Mouse (Mus musculus) limb, embryonic 12.5 days (tissue): ENCODE data around the gene Trib2. TPM values are rescaled to one million over a fixed set of nuclear protein-coding genes. Genes with fewer than 3 reads are reported as not detected.

Experiments used
- ATAC-seq: fragments of 200-750 bp; cut with Nextera tagmentation; 2 replicates; pipeline ENCODE4 v1.8.0; 2017; ENCODE audit warnings: low read depth, moderate TSS enrichment; ENCODE audit not compliant: insufficient number of reproducible peaks, insufficient read depth, low FRiP score, low TSS enrichment
- H3K27ac ChIP-seq: fragments of 300-500 bp; sonication (generic); 2 replicates; pipeline ENCODE4 v1.5.1; 2016; ENCODE audit warnings: mild to moderate bottlenecking, moderate library complexity
- H3K27me3 ChIP-seq: fragments of 300-500 bp; sonication (generic); 2 replicates; pipeline ENCODE4 v1.6.1; 2016; ENCODE audit warnings: mild to moderate bottlenecking, moderate library complexity
- H3K36me3 ChIP-seq: fragments of 300-500 bp; sonication (generic); 2 replicates; pipeline ENCODE4 v1.6.1; 2016; ENCODE audit warnings: mild to moderate bottlenecking, moderate library complexity
- H3K4me1 ChIP-seq: fragments of 300-500 bp; sonication (generic); replicated peaks from 2 replicates; pipeline ENCODE4 v1.6.1; 2016
- H3K4me2 ChIP-seq: fragments of 300-500 bp; sonication (generic); 2 replicates; pipeline ENCODE4 v1.6.1; 2016; ENCODE audit warnings: mild to moderate bottlenecking, moderate library complexity
- H3K4me3 ChIP-seq: fragments of 300-500 bp; sonication (generic); replicated peaks from 2 replicates; pipeline ENCODE4 v1.5.1; 2016; ENCODE audit warnings: mild to moderate bottlenecking
- H3K9ac ChIP-seq: fragments of 300-500 bp; sonication (generic); replicated peaks from 2 replicates; pipeline ENCODE4 v1.6.1; 2016; ENCODE audit warnings: mild to moderate bottlenecking, moderate library complexity
- H3K9me3 ChIP-seq: fragments of 300-500 bp; sonication (generic); 2 replicates; pipeline ENCODE4 v1.6.1; 2016; ENCODE audit warnings: mild to moderate bottlenecking, moderate library complexity
- WGBS: fragments of 180-500 bp; shearing (Covaris S2); methylation state at CpG from one replicate; pipeline ENCODE4 v1.1.7; 2016; 5-methylcytosine and 5-hydroxymethylcytosine counted together
- polyA plus RNA-seq: library from polyadenylated mRNA; unstranded; fragments of >200 nt; fragmentation: Nextera tagmentation; extraction: Ambion mirVana; gene quantifications from 2 replicates; pipeline ENCODE4 v1.2.1, GENCODE M21; 2016

Trib2 gene
- polyA plus RNA-seq, 1 experiment from 2014 or later = 69.1 TPM

DNA sequence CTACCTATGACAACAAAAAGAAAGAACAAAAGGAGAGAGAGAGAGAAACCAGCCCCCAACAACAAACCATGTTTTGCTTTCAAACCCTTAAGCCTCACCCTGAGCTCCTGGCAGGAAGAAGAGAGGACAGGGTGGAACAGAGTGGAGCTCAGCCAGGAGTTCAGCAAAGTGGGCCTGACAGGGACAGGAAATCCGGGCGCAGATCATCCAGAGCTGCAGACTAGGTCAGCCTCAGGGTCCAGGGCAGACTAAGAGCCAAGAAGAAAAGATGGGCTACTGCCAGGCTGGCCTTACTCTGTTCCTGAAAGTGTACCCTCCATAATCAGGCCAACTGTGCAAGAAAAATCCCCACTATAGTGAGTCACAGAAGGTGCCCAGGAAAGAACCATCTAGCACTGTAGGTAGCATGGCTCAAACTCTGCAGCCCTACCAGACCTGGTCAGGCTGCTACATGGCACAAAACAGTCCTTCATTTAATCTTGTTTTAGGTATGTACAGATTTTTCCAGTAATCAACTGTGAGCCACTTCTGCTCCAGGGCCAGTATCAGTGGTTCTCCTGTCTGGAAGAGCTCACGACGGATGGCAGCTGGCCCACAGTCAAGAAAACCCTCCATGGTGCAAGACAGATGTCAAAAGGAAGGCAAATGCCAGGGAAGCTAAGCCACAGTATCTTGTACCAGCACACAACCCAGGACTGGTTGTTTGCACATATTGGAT lies 16.4 kb downstream of the Trib2 start:
- no peak for ATAC-seq
- Histone ChIP-seq H3K27ac (no peak overlapping the region), H3K27me3 (no peaks in the 10 kb centered on the region), H3K9ac (no peak overlapping the region), H3K4me1 (peaks cover 5% of the 10 kb centered on the region; the same call in 1 of the 2 replicates), H3K4me3 (no peak overlapping the region), H3K36me3 (peaks cover 96% of the 10 kb centered on the region), H3K4me2 (no peak overlapping the region), H3K9me3 (no peaks in the 10 kb centered on the region)
- 91% methylated on average over 4 of the region's 4 CpGs for WGBS

DNA sequence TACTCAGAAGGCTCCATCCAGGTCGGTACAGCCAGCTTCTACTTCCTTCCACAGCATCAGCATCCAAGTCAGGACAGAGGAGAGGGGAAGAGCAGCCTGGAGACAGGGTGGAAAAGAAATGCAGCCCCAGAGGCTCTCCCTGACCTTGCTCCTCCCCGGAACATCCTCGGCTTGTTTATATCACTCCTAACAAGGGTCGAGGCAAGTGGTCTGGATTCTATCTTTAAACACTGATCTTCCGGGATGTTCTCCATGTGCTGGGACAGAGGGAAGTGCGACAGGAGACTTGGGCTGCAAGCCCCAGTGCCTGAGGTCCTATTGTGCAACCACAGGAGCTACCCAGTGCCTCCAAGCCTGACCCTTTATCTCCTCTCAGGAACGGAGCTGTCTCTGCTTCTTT lies 18.7 kb downstream of the Trib2 start:
- Histone ChIP-seq H3K27ac (no peak overlapping the region), H3K4me1 (peaks cover 5% of the 10 kb centered on the region; the same call in 1 of the 2 replicates), H3K27me3 (no peaks in the 10 kb centered on the region), H3K9me3 (no peaks in the 10 kb centered on the region), H3K4me3 (no peak overlapping the region), H3K36me3 (peaks cover 96% of the 10 kb centered on the region), H3K4me2 (no peak overlapping the region), H3K9ac (no peak overlapping the region)
- ATAC-seq = no peak
- WGBS = 49% methylated on average over 7 of the region's 7 CpGs

DNA sequence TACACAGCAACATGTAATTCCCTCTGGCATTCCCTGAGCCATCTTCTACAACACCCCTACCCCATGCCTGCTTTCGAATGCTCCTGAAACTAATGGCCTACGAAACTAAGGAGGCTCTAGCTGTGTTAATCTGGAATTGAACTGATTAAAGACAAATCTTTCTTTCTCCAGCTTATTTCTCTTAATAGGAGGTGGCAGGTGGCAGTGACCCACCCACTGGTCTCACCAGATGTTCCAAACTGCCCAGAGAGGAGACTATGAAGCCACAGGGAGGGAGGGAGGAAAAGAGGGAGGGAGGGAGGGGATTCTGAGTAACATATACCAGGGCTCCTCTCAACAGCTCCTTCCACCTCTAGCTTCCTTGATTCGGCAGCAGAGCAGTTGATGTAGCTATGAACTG lies 20.8 kb downstream of the Trib2 start:
- H3K27ac ChIP-seq = no peak overlapping the region
- H3K4me1 ChIP-seq = no peaks in the 10 kb centered on the region
- H3K4me2 ChIP-seq = no peak overlapping the region
- no peak for ATAC-seq
- no peaks in the 10 kb centered on the region for H3K27me3 ChIP-seq
- WGBS = 84% methylated on average over 3 of the region's 3 CpGs
- H3K9me3 ChIP-seq = no peaks in the 10 kb centered on the region
- peaks cover 95% of the 10 kb centered on the region for H3K36me3 ChIP-seq
- H3K9ac ChIP-seq = no peak overlapping the region
- no peak overlapping the region for H3K4me3 ChIP-seq

DNA sequence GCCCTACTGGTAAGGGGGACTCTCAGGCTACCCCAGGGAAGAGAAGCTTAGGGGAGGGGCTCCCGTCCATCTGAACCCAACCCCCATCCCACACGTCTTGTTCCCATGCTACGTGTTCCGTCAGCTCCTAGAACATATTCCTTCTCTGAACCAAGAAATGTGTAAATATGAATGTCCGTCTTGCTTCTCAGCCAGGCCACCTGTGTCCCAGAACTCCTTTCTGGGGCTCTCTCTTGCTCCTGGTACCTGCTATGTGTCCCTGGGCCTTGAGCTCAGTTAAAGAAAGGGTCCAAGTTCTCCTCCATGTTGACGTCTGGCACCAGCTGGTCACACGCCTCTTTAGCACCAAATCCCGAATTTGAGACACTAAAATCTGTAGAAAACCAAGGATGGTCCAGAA lies 23.4 kb downstream of the Trib2 start:
- Histone ChIP-seq H3K9ac (no peak overlapping the region), H3K4me2 (no peak overlapping the region), H3K27ac (no peak overlapping the region), H3K27me3 (no peaks in the 10 kb centered on the region), H3K36me3 (peaks cover 81% of the 10 kb centered on the region), H3K9me3 (no peaks in the 10 kb centered on the region), H3K4me1 (no peaks in the 10 kb centered on the region), H3K4me3 (no peak overlapping the region)
- ATAC-seq = no peak
- WGBS = 92% methylated on average over 8 of the region's 8 CpGs

DNA sequence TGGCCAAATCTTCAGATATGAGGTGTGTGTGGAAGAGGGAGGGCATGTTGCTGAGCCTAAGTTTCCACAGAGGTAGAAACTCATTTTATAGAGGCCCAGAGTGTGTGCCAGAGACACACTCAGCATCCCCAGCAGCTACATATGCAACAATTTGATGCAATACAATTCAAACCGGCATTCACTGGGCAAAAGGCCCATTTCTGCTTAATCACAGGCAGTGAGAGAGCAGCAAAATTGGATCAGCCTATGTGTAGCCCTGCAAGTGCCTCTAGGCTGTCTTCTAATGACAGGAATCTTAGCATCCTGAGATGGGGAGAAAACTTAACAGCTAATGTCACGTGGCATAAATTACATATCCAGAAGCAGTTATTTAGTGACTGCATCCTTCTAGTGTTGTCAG lies 26.5 kb downstream of the Trib2 start:
- Histone ChIP-seq H3K36me3 (peaks cover 49% of the 10 kb centered on the region), H3K9me3 (no peaks in the 10 kb centered on the region), H3K4me2 (no peak overlapping the region), H3K9ac (no peak overlapping the region), H3K4me3 (no peak overlapping the region), H3K27me3 (no peaks in the 10 kb centered on the region), H3K4me1 (no peaks in the 10 kb centered on the region), H3K27ac (no peak overlapping the region)
- no peak for ATAC-seq
- WGBS = 75% methylated on average over 2 of the region's 2 CpGs

DNA sequence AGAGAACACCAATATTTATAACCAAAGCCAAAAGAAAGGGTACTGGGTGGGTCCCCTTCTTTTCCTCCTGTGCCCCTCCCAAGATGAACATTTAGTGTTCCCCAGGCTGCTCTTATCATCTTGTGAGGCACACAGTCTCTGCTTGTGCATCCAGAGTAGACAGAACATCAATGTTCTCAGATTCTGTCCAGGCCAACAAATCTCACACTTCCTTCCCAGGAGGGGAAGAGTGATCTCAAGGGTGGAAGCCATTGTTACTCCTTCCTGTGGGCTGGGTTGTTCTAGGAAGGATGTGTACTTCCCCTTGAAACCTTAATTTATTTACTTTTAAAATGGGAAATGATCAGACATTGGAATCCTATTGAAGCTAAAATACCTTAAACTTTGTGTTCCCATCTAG lies 39.7 kb downstream of the Trib2 start:
- ATAC-seq = no peak
- H3K4me2 ChIP-seq = no peak overlapping the region
- no peak overlapping the region for H3K27ac ChIP-seq
- H3K36me3 ChIP-seq = no peaks in the 10 kb centered on the region
- H3K9me3 ChIP-seq = peaks cover 4% of the 10 kb centered on the region; the same call in 1 of the 2 replicates
- H3K27me3 ChIP-seq = no peaks in the 10 kb centered on the region
- H3K4me3 ChIP-seq = no peak overlapping the region
- H3K9ac ChIP-seq = no peak overlapping the region
- no peaks in the 10 kb centered on the region for H3K4me1 ChIP-seq

DNA sequence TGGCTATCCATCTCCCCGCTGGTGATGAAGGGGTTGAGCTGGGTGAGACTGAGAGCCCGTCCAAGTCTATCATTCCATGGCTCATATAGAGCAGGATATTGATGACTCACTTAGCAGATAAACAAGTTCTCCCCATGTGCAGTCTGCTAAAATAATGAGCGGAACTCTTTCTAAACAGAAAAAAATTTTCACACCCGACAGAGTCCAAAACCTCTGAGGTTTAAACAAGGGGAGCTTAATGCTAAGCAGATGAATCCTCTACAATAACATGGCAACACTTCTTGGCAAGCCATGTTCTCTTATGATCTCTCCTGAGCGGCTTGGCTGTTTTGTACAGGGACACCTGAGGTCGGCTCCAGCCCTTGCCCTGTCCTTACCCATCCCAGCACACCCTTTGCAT lies 45.0 kb downstream of the Trib2 start:
- Histone ChIP-seq H3K9ac (no peak overlapping the region), H3K27ac (no peak overlapping the region), H3K36me3 (no peaks in the 10 kb centered on the region), H3K4me2 (no peak overlapping the region), H3K4me3 (no peak overlapping the region), H3K9me3 (no peaks in the 10 kb centered on the region), H3K4me1 (no peaks in the 10 kb centered on the region), H3K27me3 (no peaks in the 10 kb centered on the region)
- WGBS = 79% methylated on average over 6 of the region's 6 CpGs
- ATAC-seq = no peak

DNA sequence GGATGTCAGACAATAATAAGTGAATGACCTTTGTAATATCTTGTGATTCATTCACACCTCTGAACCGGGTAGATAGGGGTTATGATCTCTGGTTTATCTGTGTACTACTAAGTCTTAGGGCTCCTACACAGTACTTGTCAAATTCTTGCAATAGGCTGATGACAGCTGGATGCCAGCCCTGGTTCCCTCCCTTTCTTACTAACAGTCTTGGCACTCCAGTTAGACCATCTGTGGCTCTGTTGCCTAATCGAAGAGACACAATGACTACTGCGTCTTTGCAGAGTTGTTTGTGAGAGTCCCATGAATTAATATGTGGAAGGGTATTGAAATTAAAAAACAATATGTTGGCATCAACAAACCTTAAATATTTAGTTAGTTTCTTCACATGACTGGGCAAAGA lies 48.2 kb downstream of the Trib2 start:
- WGBS = 92% methylated on average over 3 of the region's 3 CpGs
- H3K4me2 ChIP-seq = no peak overlapping the region
- H3K27ac ChIP-seq = no peak overlapping the region
- H3K36me3 ChIP-seq = no peaks in the 10 kb centered on the region
- no peaks in the 10 kb centered on the region for H3K4me1 ChIP-seq
- no peak overlapping the region for H3K9ac ChIP-seq
- no peak overlapping the region for H3K4me3 ChIP-seq
- no peak for ATAC-seq
- no peaks in the 10 kb centered on the region for H3K27me3 ChIP-seq
- no peaks in the 10 kb centered on the region for H3K9me3 ChIP-seq

DNA sequence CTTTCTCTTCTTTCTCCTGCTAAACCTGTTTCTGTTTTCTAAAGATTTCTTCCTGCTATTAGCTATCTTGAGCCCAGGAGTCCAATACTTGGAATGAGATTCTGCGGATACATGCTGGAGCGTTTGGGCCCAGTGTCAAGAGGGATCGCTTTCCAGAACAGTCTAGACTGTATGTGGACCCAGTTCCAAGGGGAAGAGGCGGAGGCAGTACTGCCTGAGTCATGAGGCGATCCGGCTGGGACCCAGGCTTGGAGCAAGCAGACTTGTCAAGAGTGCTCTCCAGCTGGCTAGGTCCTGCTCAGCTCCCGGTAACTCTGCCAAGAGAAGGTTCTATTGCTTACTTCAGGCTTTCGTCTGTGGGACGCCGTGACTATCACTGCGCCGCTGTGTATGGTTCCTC lies 50.7 kb downstream of the Trib2 start:
- Histone ChIP-seq H3K4me1 (no peaks in the 10 kb centered on the region), H3K36me3 (no peaks in the 10 kb centered on the region), H3K27me3 (no peaks in the 10 kb centered on the region), H3K9ac (no peak overlapping the region), H3K9me3 (no peaks in the 10 kb centered on the region), H3K4me2 (no peak overlapping the region), H3K4me3 (no peak overlapping the region), H3K27ac (no peak overlapping the region)
- ATAC-seq = no peak
- 92% methylated on average over 12 of the region's 12 CpGs for WGBS

DNA sequence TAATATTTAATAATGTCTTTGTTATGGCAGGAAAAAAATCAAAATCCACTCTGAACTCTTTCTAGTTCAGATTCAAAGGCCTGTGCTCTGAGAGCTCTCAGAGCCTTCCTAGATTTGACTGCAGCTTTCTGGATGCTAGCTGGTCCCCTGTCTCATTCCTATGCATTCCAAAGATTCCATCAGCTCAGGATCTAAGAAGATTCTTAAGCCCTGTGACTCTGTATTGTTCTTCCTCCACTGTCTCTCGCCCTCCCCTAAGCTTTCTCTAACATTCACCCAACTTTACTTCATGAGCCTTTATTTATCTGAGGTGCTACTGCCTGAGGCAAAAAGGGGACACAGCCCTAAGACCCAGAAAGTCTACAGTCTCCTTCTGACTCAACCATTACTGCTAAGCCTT lies 51.5 kb downstream of the Trib2 start:
- Histone ChIP-seq H3K9ac (no peak overlapping the region), H3K4me1 (no peaks in the 10 kb centered on the region), H3K4me2 (no peak overlapping the region), H3K27ac (no peak overlapping the region), H3K36me3 (no peaks in the 10 kb centered on the region), H3K9me3 (no peaks in the 10 kb centered on the region), H3K4me3 (no peak overlapping the region), H3K27me3 (no peaks in the 10 kb centered on the region)
- no peak for ATAC-seq
- 30% methylated on average over 1 of the region's 1 CpGs for WGBS

DNA sequence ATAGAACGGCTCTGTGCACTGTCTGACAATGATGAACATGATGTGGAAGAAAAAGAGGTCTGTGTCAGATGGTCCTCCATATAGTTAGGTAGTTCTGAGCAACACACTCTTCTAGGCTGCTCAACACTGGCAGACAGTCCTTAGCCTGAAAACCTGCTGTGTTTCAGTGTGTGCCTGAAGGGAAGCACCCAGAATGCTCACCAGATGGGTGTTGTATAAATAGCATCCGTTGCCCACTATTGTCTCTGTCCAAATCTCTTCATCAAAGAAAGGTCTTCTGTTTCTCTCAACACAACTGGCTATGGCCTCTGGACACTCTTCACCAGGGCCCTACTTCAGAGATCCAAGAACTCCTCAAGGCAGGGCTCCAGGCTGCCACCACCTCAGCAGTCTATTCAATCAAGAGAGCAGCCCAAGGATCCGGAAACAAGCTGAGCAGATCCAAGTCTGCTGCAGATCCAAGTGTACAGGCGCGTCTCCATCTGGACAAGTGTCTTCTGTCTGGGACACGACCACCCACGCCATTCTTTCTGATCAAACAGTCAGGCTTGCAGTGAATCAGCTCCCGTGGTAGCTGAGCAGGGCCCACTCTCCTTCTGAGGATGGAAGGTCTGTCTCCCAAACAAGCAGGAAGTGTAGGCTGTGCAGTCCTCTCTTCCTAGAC lies 55.1 kb downstream of the Trib2 start:
- 86% methylated on average over 8 of the region's 8 CpGs for WGBS
- no peak overlapping the region for H3K27ac ChIP-seq
- no peak overlapping the region for H3K4me2 ChIP-seq
- H3K9ac ChIP-seq = no peak overlapping the region
- no peaks in the 10 kb centered on the region for H3K27me3 ChIP-seq
- H3K36me3 ChIP-seq = no peaks in the 10 kb centered on the region
- H3K9me3 ChIP-seq = no peaks in the 10 kb centered on the region
- H3K4me3 ChIP-seq = no peak overlapping the region
- no peak for ATAC-seq
- no peaks in the 10 kb centered on the region for H3K4me1 ChIP-seq

DNA sequence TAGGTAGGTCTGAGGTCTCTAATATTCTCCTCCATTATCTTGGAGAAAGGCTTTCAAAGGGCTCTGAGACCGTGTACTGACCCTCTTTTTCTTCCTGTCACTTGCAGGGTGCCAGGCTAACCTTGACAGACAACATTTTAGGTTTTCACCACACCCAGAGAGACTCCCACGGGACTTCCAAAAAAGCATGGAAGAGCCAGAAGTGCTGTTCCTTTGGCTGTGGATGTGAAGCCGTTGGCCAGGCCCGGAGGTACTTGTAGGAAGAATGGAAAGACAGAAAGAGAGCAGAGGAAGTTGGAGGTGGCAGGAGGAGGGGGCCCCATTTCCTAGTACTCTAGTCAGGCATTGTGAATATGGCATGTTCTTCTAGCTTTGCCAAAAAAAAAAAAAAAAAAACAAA lies 56.0 kb downstream of the Trib2 start:
- 81% methylated on average over 4 of the region's 4 CpGs for WGBS
- no peaks in the 10 kb centered on the region for H3K9me3 ChIP-seq
- no peaks in the 10 kb centered on the region for H3K27me3 ChIP-seq
- no peak overlapping the region for H3K27ac ChIP-seq
- H3K36me3 ChIP-seq = no peaks in the 10 kb centered on the region
- no peak overlapping the region for H3K4me3 ChIP-seq
- H3K4me1 ChIP-seq = no peaks in the 10 kb centered on the region
- ATAC-seq = no peak
- H3K9ac ChIP-seq = no peak overlapping the region
- no peak overlapping the region for H3K4me2 ChIP-seq
